Mouse (Mus musculus) midbrain, embryonic 14.5 days (tissue): ENCODE results near the gene Ccz1. TPM values are rescaled to one million over a fixed set of nuclear protein-coding genes. Genes with fewer than 3 reads are reported as not detected.
A peak's percentile ranks its signal among the peaks of the same experiment; 100 is the strongest.
"Not testable (repeated sequence)": the region's sequence is repeated elsewhere in the genome, so short reads cannot be mapped to it uniquely, and the experiment has no call there.

Experiments
- ATAC-seq: fragments of 200-750 bp; cut with Nextera tagmentation; 2 replicates; pipeline ENCODE4 v1.8.0; 2017; ENCODE audit warnings: moderate number of reproducible peaks, moderate library complexity; ENCODE audit not compliant: low FRiP score, low TSS enrichment
- DNase-seq: peaks from one replicate; pipeline ENCODE4 v3.0.0-alpha.2; 2015
- H3K27ac ChIP-seq: fragments of 300-500 bp; sonication (generic); replicated peaks from 2 replicates; pipeline ENCODE4 v1.5.1; 2014; ENCODE audit warnings: mild to moderate bottlenecking, low read depth, low read length, moderate library complexity
- H3K27me3 ChIP-seq: fragments of 300-500 bp; sonication (generic); 2 replicates; pipeline ENCODE4 v1.6.1; 2014; ENCODE audit warnings: low read length, control low read depth, mixed read lengths; ENCODE audit not compliant: control insufficient read depth, insufficient read depth
- H3K36me3 ChIP-seq: fragments of 300-500 bp; sonication (generic); 2 replicates; pipeline ENCODE4 v1.6.1; 2014; ENCODE audit warnings: low read length, control low read depth; ENCODE audit not compliant: control insufficient read depth, insufficient read depth
- H3K4me1 ChIP-seq: fragments of 300-500 bp; sonication (generic); 2 replicates; pipeline ENCODE4 v1.6.1; 2014; ENCODE audit warnings: mild to moderate bottlenecking, antibody characterized with exemption, low read length, control low read depth; ENCODE audit not compliant: control insufficient read depth, insufficient read depth
- H3K4me2 ChIP-seq: fragments of 300-500 bp; sonication (generic); 2 replicates; pipeline ENCODE4 v1.6.1; 2014; ENCODE audit warnings: mild to moderate bottlenecking, low read length, moderate library complexity
- H3K4me3 ChIP-seq: fragments of 300-500 bp; sonication (generic); replicated peaks from 2 replicates; pipeline ENCODE4 v1.5.1; 2014; ENCODE audit warnings: low read depth, low read length
- H3K9ac ChIP-seq: fragments of 300-500 bp; sonication (generic); replicated peaks from 2 replicates; pipeline ENCODE4 v1.6.1; 2014; ENCODE audit warnings: mild to moderate bottlenecking, low read length, moderate library complexity
- H3K9me3 ChIP-seq: fragments of 300-500 bp; sonication (generic); 2 replicates; pipeline ENCODE4 v1.6.1; 2016; ENCODE audit warnings: low read length, control low read depth, mixed read lengths; ENCODE audit not compliant: control insufficient read depth
- WGBS: fragments of 180-500 bp; shearing (Covaris S2); extraction: QIAGEN DNeasy Blood & Tissue Kit; methylation state at CpG from one replicate; pipeline ENCODE4 v1.1.7; 2014; 5-methylcytosine and 5-hydroxymethylcytosine counted together
- polyA plus RNA-seq: library from polyadenylated mRNA; unstranded; fragments of >200 nt; fragmentation: Nextera tagmentation; extraction: Ambion mirVana; gene quantifications from 2 replicates; pipeline ENCODE4 v1.2.1, GENCODE M21; 2014

Gene Ccz1
- polyA plus RNA-seq, 1 experiment from 2014 or later = 97.9 TPM

DNA sequence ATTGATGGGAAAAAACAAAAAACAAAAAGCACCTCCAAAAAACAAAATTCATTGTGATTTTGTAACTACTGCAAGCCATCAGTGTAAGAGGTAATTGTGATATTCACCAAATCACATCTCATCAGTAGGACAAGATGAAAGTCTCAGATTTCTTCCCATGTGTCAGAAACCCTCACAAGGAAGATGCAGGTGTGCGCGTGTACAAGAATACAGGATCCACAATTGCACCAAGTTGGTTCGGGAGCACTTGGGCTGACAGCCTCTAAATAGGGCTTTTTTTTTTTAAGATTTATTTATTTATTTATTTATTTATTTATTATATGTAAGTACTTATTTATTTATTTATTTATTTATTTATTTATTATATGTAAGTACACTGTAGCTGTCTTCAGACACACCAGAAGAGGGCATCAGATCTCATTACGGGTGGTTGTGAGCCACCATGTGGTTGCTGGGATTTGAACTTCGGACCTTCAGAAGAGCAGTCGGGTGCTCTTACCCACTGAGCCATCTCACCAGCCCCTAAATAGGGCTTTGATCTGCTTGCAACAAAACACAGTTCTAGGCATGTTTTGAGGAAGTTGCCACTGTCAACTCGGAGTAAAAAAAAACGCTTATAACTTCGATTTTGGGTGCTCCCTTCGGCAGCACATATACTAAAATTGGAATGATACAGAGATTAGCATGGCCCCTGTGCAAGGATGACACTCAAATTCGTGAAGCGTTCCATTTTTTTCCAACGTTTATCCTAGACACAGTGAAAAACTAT, 1.1 kb downstream of the Ccz1 start:
- WGBS = 70% methylated on average over 12 of the region's 13 CpGs
- not testable (repeated sequence) for H3K4me1 ChIP-seq, ATAC-seq, DNase-seq, H3K9ac ChIP-seq, H3K27me3 ChIP-seq, H3K27ac ChIP-seq, H3K9me3 ChIP-seq
- Histone ChIP-seq H3K4me3 (peak overlapping the region; percentile 90), H3K4me2 (peak overlapping the region; percentile 62), H3K36me3 (peaks cover 41% of the 10 kb centered on the region)

DNA sequence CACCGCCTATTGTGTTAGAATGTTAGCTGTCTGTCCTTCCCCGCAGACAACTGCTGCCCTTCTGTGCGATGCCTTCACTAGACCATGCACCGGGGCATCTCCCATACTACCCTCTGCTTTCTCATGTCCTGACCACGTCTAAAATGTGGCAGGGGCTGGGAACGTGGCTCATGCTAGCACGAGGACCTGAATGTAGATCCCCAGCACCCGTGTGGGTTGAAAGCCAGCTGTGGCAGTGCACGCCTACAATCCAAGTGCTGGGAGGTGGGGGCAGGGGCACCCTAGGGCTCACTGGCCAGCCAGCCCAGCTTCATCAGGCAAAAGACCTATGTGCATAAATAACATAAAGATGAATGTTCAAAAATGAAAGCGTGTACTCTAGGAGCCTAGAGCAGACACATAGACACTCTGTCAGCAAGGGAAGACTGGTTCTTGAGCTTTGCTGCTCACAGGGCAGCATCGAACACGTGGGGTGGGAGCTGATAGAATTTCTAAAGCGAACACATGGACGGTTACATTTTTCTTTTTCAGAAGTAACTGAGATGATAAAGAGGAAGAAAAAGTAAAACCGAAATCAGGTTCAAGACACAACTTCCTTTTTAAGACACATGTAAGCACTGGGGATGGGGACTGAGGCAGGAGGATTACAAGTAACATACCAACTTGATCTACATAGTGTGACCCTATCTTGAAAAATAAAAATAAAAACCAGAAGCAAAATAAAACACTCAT, 12.1 kb downstream of the Ccz1 start:
- H3K9me3 ChIP-seq = no peaks in the 10 kb centered on the region
- no peak for DNase-seq
- WGBS = 96% methylated on average over 15 of the region's 15 CpGs
- no peak overlapping the region for H3K4me2 ChIP-seq
- no peak overlapping the region for H3K27ac ChIP-seq
- no peak overlapping the region for H3K9ac ChIP-seq
- H3K4me3 ChIP-seq = no peak overlapping the region
- H3K27me3 ChIP-seq = no peaks in the 10 kb centered on the region
- H3K4me1 ChIP-seq = no peaks in the 10 kb centered on the region
- H3K36me3 ChIP-seq = peaks cover 91% of the 10 kb centered on the region
- ATAC-seq = no peak

DNA sequence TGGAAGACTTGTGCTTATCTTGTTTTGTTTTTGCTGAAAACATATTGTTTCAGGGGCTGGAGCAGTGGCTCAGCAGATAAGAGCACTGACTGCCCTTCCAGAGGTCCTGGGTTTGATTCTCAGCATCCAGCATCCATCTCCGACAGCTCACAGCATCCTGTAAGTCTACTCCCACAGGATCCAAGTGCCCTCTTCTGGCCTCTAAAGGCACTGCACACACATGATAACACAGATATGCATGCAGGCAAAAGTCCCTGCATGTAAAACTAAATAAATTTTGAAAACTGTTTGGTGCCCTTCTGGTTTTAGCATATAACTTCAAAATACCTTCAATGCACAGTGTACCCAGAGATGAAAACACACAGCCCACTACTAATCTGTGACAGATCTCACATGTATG, 15.3 kb downstream of the Ccz1 start:
- Histone ChIP-seq H3K9ac (no peak overlapping the region), H3K36me3 (peaks cover 97% of the 10 kb centered on the region), H3K27ac (no peak overlapping the region), H3K4me3 (no peak overlapping the region), H3K4me1 (no peaks in the 10 kb centered on the region), H3K9me3 (no peaks in the 10 kb centered on the region), H3K4me2 (no peak overlapping the region), H3K27me3 (no peaks in the 10 kb centered on the region)
- ATAC-seq (no peak), DNase-seq (peak; percentile 10)
- WGBS = 85% methylated on average over 1 of the region's 1 CpGs

DNA sequence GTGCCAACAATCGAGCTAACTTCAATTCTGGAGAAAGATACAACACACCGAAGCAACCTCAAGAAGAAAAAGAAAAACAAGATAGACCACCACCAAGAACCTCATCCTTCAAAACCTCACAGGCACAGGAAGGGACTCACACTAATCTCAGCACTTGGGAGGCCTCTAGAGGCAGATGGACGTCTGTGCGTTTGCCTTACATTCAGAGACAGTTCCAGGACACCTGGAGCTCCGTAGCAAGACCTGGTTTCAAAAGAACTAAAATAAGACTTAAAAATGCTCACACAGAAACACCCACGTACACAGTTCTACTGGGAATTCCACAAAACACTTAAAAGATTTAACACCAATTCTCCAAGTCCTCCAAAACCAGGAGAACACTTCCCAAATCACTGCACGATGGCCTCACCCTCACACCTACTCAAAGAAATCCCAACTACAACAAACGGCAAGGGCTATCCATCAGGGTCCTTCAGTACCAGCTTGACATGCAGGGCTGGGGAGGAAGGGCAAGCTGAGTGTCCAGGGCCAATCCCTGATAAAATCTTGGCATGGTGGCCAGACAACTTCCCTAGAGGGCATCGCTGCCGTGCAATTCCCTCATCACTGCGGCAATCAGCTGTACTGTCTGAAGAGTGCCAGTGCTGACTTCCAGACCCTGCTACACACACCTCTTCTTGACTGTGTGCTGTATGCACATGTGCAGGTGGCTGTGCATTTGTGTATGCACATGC, 19.9 kb downstream of the Ccz1 start:
- Histone ChIP-seq H3K4me3 (no peak overlapping the region), H3K36me3 (peaks cover 98% of the 10 kb centered on the region), H3K27me3 (no peaks in the 10 kb centered on the region), H3K9me3 (no peaks in the 10 kb centered on the region), H3K4me2 (no peak overlapping the region), H3K9ac (no peak overlapping the region), H3K4me1 (no peaks in the 10 kb centered on the region), H3K27ac (no peak overlapping the region)
- ATAC-seq (no peak), DNase-seq (no peak)
- WGBS = 86% methylated on average over 11 of the region's 11 CpGs

DNA sequence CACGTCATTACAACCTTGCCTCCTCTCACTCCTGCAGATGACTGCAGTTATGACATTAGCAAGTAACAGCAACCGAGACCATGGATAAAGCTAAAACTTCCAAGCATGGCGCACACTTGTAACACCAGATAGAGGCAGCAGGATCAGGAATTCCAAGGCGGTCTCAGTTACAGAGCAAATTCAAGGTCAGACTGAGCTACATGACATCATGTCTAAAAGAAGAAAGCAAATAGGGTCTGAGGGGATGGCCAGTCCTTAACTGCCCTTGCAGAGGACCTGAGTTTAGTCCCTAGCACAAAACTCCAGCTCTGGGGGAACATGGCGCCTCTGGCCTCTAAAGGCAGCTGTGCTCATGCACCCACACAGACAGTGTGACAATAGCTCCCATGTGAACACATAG, 20.8 kb downstream of the Ccz1 start:
- H3K27ac ChIP-seq = no peak overlapping the region
- DNase-seq (no peak), ATAC-seq (no peak)
- WGBS = 95% methylated on average over 5 of the region's 5 CpGs
- no peaks in the 10 kb centered on the region for H3K4me1 ChIP-seq
- H3K9ac ChIP-seq = no peak overlapping the region
- H3K36me3 ChIP-seq = peaks cover 98% of the 10 kb centered on the region
- H3K27me3 ChIP-seq = no peaks in the 10 kb centered on the region
- H3K4me2 ChIP-seq = no peak overlapping the region
- no peak overlapping the region for H3K4me3 ChIP-seq
- H3K9me3 ChIP-seq = no peaks in the 10 kb centered on the region

DNA sequence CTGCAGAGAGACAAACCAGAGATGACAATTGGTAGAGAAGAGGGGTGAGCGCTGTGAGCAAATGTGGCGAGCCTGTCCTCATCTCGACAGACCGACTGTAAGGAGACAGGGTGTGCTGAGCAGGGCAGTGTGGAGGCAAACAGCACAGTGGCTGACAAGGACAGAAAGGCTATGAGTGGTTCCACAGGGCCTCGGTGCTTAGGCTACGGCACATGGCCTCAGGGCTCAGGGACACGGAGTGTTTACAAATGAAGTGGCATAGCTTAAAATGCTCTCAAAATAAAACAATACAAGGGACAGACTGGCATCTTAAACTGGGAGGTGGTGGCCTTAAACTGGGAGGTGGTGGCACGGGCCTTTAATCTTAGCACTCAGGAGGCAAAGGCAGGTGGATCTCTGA, 21.4 kb downstream of the Ccz1 start:
- 90% methylated on average over 8 of the region's 8 CpGs for WGBS

DNA sequence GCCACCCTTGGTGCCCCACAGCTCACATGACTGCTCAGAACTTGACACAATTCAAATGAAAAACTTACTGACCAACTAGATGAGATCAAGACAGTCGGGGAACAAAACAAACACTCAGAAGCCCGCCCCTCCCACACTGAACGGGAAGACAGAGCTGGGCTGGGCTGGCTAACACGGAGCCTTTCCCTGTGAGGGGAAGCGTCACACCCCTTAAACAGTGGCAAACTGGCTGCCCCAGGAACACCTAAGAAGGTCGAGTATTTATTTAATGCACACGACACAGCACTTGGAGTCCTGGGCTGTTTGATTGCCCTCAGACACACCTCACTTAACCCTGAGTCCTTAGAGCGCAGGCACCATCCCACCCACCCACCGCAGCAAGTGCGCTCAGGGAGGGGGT, 22.0 kb downstream of the Ccz1 start:
- Histone ChIP-seq H3K4me1 (no peaks in the 10 kb centered on the region), H3K9me3 (no peaks in the 10 kb centered on the region), H3K27ac (no peak overlapping the region), H3K27me3 (no peaks in the 10 kb centered on the region), H3K9ac (no peak overlapping the region), H3K36me3 (peaks cover 98% of the 10 kb centered on the region), H3K4me3 (no peak overlapping the region), H3K4me2 (no peak overlapping the region)
- DNase-seq (no peak), ATAC-seq (no peak)
- WGBS = 90% methylated on average over 10 of the region's 10 CpGs

More for the DNA sequence above, 21.4 kb downstream of the Ccz1 start:
- Histone ChIP-seq H3K4me3 (no peak overlapping the region), H3K36me3 (peaks cover 98% of the 10 kb centered on the region), H3K4me2 (no peak overlapping the region), H3K9me3 (no peaks in the 10 kb centered on the region), H3K9ac (no peak overlapping the region), H3K27ac (no peak overlapping the region), H3K4me1 (no peaks in the 10 kb centered on the region), H3K27me3 (no peaks in the 10 kb centered on the region)
- ATAC-seq (no peak), DNase-seq (no peak)

DNA sequence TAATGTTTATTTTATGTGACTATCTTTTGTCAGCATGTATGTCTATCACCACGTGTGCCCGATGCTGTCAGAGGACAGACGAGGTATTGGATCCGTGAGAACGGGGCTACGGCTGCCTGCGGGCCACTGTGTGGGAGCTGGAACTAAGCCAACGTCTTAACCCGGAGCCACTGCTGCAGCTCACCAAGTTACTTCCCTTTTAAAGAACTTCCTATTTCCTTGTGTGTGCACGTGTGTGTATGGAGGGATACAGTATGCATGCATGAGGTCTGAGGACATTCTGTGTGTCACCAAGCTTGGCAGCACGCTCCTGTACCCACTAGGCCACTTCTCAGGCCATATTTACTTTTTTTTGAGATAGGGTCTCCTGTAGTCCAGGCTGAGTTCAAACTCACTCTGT, 24.6 kb downstream of the Ccz1 start:
- Histone ChIP-seq H3K4me1 (no peaks in the 10 kb centered on the region), H3K4me2 (no peak overlapping the region), H3K27ac (no peak overlapping the region), H3K4me3 (no peak overlapping the region), H3K36me3 (peaks cover 98% of the 10 kb centered on the region), H3K9ac (no peak overlapping the region), H3K27me3 (no peaks in the 10 kb centered on the region), H3K9me3 (no peaks in the 10 kb centered on the region)
- 94% methylated on average over 11 of the region's 11 CpGs for WGBS
- DNase-seq = no peak
- ATAC-seq = no peak
